Mouse (Mus musculus) CH12.LX (cell line): ENCODE results near the gene Nck2. TPM values are rescaled to one million over a fixed set of nuclear protein-coding genes. Genes with fewer than 3 reads are reported as not detected.

Experiments used
- DNase-seq: peaks from one replicate; pipeline ENCODE4 v3.0.0-alpha.2; 2013; ENCODE audit errors: extremely low read depth
- H3K27ac ChIP-seq: 2 replicates; pipeline ENCODE4 v1.5.1; 2012; ENCODE audit warnings: low read depth, mild to moderate bottlenecking, control low read depth, moderate library complexity; ENCODE audit not compliant: insufficient read depth
- H3K27me3 ChIP-seq: replicated peaks from 2 replicates; pipeline ENCODE3; 2012; ENCODE audit warnings: inconsistent platforms
- H3K36me3 ChIP-seq, 2 experiments: replicated peaks in 1 of 2; 2 replicates each; pipeline versions ENCODE3 to v1.6.1; 2012; ENCODE audit warnings: inconsistent platforms in 1 of 2, low read length in 1 of 2, mild to moderate bottlenecking in 1 of 2, mixed read lengths in 1 of 2, moderate library complexity in 1 of 2; ENCODE audit not compliant: control insufficient read depth in 1 of 2, insufficient read depth in 1 of 2
- H3K4me1 ChIP-seq, 2 experiments: 2 replicates each; pipeline ENCODE4 v1.6.1; 2012; ENCODE audit warnings: inconsistent platforms in 1 of 2, moderate library complexity in 1 of 2; ENCODE audit not compliant: insufficient read depth in 2 of 2, control insufficient read depth in 1 of 2
- H3K4me2 ChIP-seq: 2 replicates; pipeline ENCODE4 v1.6.1; 2012; ENCODE audit warnings: low read depth, mild to moderate bottlenecking, control low read depth; ENCODE audit not compliant: poor library complexity, insufficient read depth, severe bottlenecking
- H3K4me3 ChIP-seq, 3 experiments: fragments of 150-350 bp in 1 of 3; sonication (generic) in 1 of 3; replicated peaks in 1 of 3; 2 replicates each; pipeline versions ENCODE3 to v1.5.1; 2011 to 2012; ENCODE audit warnings: low read depth in 2 of 3, low read length in 2 of 3, mild to moderate bottlenecking in 2 of 3, moderate library complexity in 2 of 3, control low read depth in 1 of 3, improper control_type of control experiment in 1 of 3, inconsistent platforms in 1 of 3, mixed read lengths in 1 of 3; ENCODE audit not compliant: poor library complexity in 1 of 3
- H3K79me2 ChIP-seq: replicated peaks from 2 replicates; pipeline ENCODE4 v1.6.1; 2012; ENCODE audit warnings: mild to moderate bottlenecking, moderate library complexity; ENCODE audit not compliant: control insufficient read depth, poor library complexity, insufficient read depth, severe bottlenecking; ENCODE audit errors: extremely low read depth
- H3K9ac ChIP-seq: 2 replicates; pipeline ENCODE4 v1.6.1; 2012; ENCODE audit warnings: low read depth, mild to moderate bottlenecking, control low read depth, moderate library complexity; ENCODE audit not compliant: insufficient read depth
- H3K9me3 ChIP-seq: replicated peaks from 2 replicates; pipeline ENCODE3; 2012; ENCODE audit warnings: low read length, inconsistent platforms, mixed read lengths
- CHD2 ChIP-seq: IDR thresholded peaks from 2 replicates; pipeline ENCODE4 v1.6.1; 2011; ENCODE audit warnings: low read length, improper control_type of control experiment
- CTCF ChIP-seq, 2 experiments: IDR thresholded peaks in 1 of 2; conservative IDR thresholded peaks in 1 of 2; 2 replicates each; pipeline ENCODE4 v1.5.1; 2011 to 2012; ENCODE audit warnings: low read depth in 2 of 2, low read length in 2 of 2, improper control_type of control experiment in 1 of 2, inconsistent platforms in 1 of 2, mild to moderate bottlenecking in 1 of 2, moderate library complexity in 1 of 2
- E2F4 ChIP-seq: IDR thresholded peaks from 2 replicates; pipeline ENCODE4 v1.6.1; 2011; ENCODE audit warnings: low read depth, low read length, improper control_type of control experiment; ENCODE audit not compliant: insufficient replicate concordance
- ELF1 ChIP-seq: IDR thresholded peaks from 2 replicates; pipeline ENCODE4 v1.6.1; 2014; ENCODE audit warnings: low read depth, mild to moderate bottlenecking, inconsistent platforms, low read length, improper control_type of control experiment
- ETS1 ChIP-seq: conservative IDR thresholded peaks from 2 replicates; pipeline ENCODE4 v1.6.1; 2012; ENCODE audit warnings: low read depth, mild to moderate bottlenecking, inconsistent platforms, low read length, improper control_type of control experiment, moderate library complexity
- GABPA ChIP-seq: IDR thresholded peaks from 2 replicates; pipeline ENCODE4 v1.6.1; 2012; ENCODE audit warnings: low read depth, low read length, improper control_type of control experiment, inconsistent platforms; ENCODE audit not compliant: insufficient replicate concordance
- HCFC1 ChIP-seq: IDR thresholded peaks from 2 replicates; pipeline ENCODE4 v1.6.1; 2012; ENCODE audit warnings: low read depth, mild to moderate bottlenecking, inconsistent platforms, low read length, improper control_type of control experiment
- JUN ChIP-seq: IDR thresholded peaks from 2 replicates; pipeline ENCODE4 v1.6.1; 2011; ENCODE audit warnings: low read depth, mild to moderate bottlenecking, low read length, improper control_type of control experiment, moderate library complexity; ENCODE audit not compliant: insufficient read depth
- MAFK ChIP-seq: IDR thresholded peaks from 2 replicates; pipeline ENCODE4 v1.6.1; 2011; ENCODE audit warnings: low read length, improper control_type of control experiment; ENCODE audit not compliant: insufficient replicate concordance
- MAX ChIP-seq: IDR thresholded peaks from 2 replicates; pipeline ENCODE4 v1.6.1; 2011; ENCODE audit warnings: low read length, improper control_type of control experiment
- MEF2A ChIP-seq: IDR thresholded peaks from 2 replicates; pipeline ENCODE4 v1.6.1; 2014; ENCODE audit warnings: low read depth, mild to moderate bottlenecking, inconsistent platforms, low read length, improper control_type of control experiment, borderline replicate concordance
- MXI1 ChIP-seq: IDR thresholded peaks from 2 replicates; pipeline ENCODE4 v1.6.1; 2011; ENCODE audit warnings: mild to moderate bottlenecking, low read depth, low read length, improper control_type of control experiment
- RCOR1 ChIP-seq: conservative IDR thresholded peaks from 2 replicates; pipeline ENCODE4 v1.6.1; 2012; ENCODE audit warnings: low read depth, mild to moderate bottlenecking, inconsistent platforms, low read length, improper control_type of control experiment
- TCF12 ChIP-seq: IDR thresholded peaks from 2 replicates; pipeline ENCODE4 v1.6.1; 2014; ENCODE audit warnings: low read depth, mild to moderate bottlenecking, inconsistent platforms, low read length, improper control_type of control experiment
- USF1 ChIP-seq: IDR thresholded peaks from 2 replicates; pipeline ENCODE4 v1.6.1; 2014; ENCODE audit warnings: low read depth, mild to moderate bottlenecking, inconsistent platforms, low read length, improper control_type of control experiment
- ZMIZ1 ChIP-seq: IDR thresholded peaks from 2 replicates; pipeline ENCODE4 v1.6.1; 2012; ENCODE audit warnings: low read depth, mild to moderate bottlenecking, inconsistent platforms, low read length, improper control_type of control experiment
- ZNF384 ChIP-seq: IDR thresholded peaks from 2 replicates; pipeline ENCODE4 v1.6.1; 2012; ENCODE audit warnings: low read depth, low read length, improper control_type of control experiment, inconsistent platforms
- dilution Hi-C: fragments of 300-500 bp; cut with MboI; formaldehyde crosslinking; loops from 2 replicates; pipeline ENCODE4 v1.14.3; 2020; ENCODE audit warnings: low sequenced_read_pairs; ENCODE audit not compliant: extremely low pct_unique_long_range_greater_than_20kb, extremely low pct_ligation_motif_present
- in situ Hi-C: fragments of 300-500 bp; cut with MboI; formaldehyde crosslinking; loops from 3 replicates; pipeline ENCODE4 v1.14.3; 2019; ENCODE audit warnings: low sequenced_read_pairs, low pct_ligation_motif_present, low pct_unique_long_range_greater_than_20kb, mixed read lengths
- polyA plus RNA-seq: library from polyadenylated mRNA; unstranded; fragments of >175 nt; gene quantifications from 2 replicates; pipeline ENCODE4 v1.2.1, GENCODE M21; 2012; ENCODE audit warnings: low read depth; ENCODE audit not compliant: insufficient read length
- total RNA-seq, 2 experiments: library from RNA; depleted of rRNA; stranded (reverse); fragments of 300-350 nt in 1 of 2; fragments of >200 nt in 1 of 2; gene quantifications; 2 replicates each; pipeline ENCODE4 v1.2.3; 2012 to 2014

Nck2 gene
- total and polyA plus RNA-seq, 3 experiments: 4.4 to 7.6 (median 4.6) TPM

- H3K4me1 ChIP-seq: peaks cover 0 to 13% of the 10 kb centered on the region in 2 experiments; a peak in 1 of 4 replicates
- no peak overlapping the region for H3K9ac ChIP-seq
- no peaks in the 10 kb centered on the region for H3K36me3 ChIP-seq
- H3K27me3 ChIP-seq: no peaks in the 10 kb centered on the region
- dilution Hi-C loops (no loop called here), in situ Hi-C loops (no loop called here)
- no peak for DNase-seq
- TF ChIP-seq ETS1: no peak
- no peak for TF ChIP-seq TCF12
- no peak for TF ChIP-seq ZMIZ1
- no peak for TF ChIP-seq HCFC1
- TF ChIP-seq CHD2: no peak
- TF ChIP-seq E2F4: no peak
- TF ChIP-seq USF1: no peak
- TF ChIP-seq MEF2A: no peak
- H3K79me2 ChIP-seq: no peaks in the 10 kb centered on the region
- no peaks in the 10 kb centered on the region for H3K9me3 ChIP-seq
- H3K4me3 ChIP-seq: no peak overlapping the region
- no peak overlapping the region for H3K27ac ChIP-seq
- H3K4me2 ChIP-seq: no peak overlapping the region
Measured at GRCm38 (mm10) chr1:43414971-43415370, 29.4 kb upstream of the Nck2 start.

GRCm38 (mm10) chr1:43422969-43423748 lies 21.2 kb upstream of the Nck2 start:
- no peak for TF ChIP-seq CHD2
- TF ChIP-seq, all 38 proteins: peak for 0
- dilution Hi-C loops (no loop called here), in situ Hi-C loops (no loop called here)
- Histone ChIP-seq H3K9me3 (no peaks in the 10 kb centered on the region), H3K36me3 (no peaks in the 10 kb centered on the region), H3K9ac (no peak overlapping the region), H3K79me2 (no peaks in the 10 kb centered on the region), H3K4me2 (no peak overlapping the region), H3K27me3 (no peaks in the 10 kb centered on the region), H3K27ac (no peak overlapping the region), H3K4me1 (peaks cover 0 to 6% of the 10 kb centered on the region in 2 experiments; a peak in 1 of 4 replicates), H3K4me3 (no peak overlapping the region)
- no peak for DNase-seq

GRCm38 (mm10) chr1:43426526-43426925 lies 17.9 kb upstream of the Nck2 start:
- no peaks in the 10 kb centered on the region for H3K9me3 ChIP-seq
- no peak overlapping the region for H3K4me3 ChIP-seq
- DNase-seq: no peak
- no peak overlapping the region for H3K9ac ChIP-seq
- H3K79me2 ChIP-seq: no peaks in the 10 kb centered on the region
- TF ChIP-seq ELF1 (no peak), JUN (no peak), MAX (no peak), RCOR1 (no peak), ZNF384 (no peak), USF1 (no peak), ZMIZ1 (no peak), CTCF (conservative IDR thresholded peaks at IDR 0.05 in 1 of 2, IDR thresholded peaks at IDR 0.05 in 1 of 2; ENCODE audit: low read depth in 2 of 2, low read length in 2 of 2) (no peak), HCFC1 (no peak), CHD2 (no peak), MAFK (no peak), GABPA (no peak), MXI1 (no peak)
- no peak overlapping the region for H3K27ac ChIP-seq
- peaks cover 4 to 8% of the 10 kb centered on the region in 2 experiments; a peak in 2 of 4 replicates for H3K4me1 ChIP-seq
- no peaks in the 10 kb centered on the region for H3K36me3 ChIP-seq
- H3K27me3 ChIP-seq: no peaks in the 10 kb centered on the region
- dilution Hi-C loops: no loop called here
- in situ Hi-C loops: no loop called here
- no peak overlapping the region; the same call in 1 of the 2 replicates for H3K4me2 ChIP-seq
